Mouse (Mus musculus): ENCODE results near the gene Ercc4. TPM values are rescaled to one million over a fixed set of nuclear protein-coding genes. Genes with fewer than 3 reads are reported as not detected.

Gene Ercc4
- polyA plus RNA-seq, 1 experiment from 2014 or later = 9.4 TPM

DNA sequence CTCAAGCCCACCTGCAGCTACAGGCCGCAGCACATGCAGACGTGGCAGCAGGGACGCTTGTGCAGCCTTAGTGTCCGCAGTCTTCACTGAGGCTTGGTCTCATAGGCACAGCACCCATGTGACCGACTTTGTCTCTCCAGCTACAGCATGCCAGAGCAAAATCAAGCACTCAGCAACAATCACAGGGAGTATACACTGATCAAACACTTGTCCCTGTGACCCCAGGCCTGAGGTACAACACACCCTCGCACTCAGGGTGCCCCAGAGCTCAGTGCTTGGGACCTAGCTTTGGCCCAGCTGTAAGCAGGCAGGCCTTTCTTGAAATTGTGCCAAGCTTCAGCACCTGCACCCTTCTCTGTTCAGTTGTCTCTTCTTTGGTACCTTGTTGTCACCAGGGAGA lies 31.7 kb downstream of the Ercc4 start:
- ATAC-seq (replicated peaks; ENCODE audit: insufficient number of reproducible peaks, low FRiP score, low TSS enrichment) = no peak
- H3K9ac ChIP-seq (ENCODE audit: low read depth, low read length) = no peak overlapping the region

GRCm38 (mm10) chr16:13143932-13144331 lies 34.4 kb downstream of the Ercc4 start:
- Histone ChIP-seq H3K4me2 (no peak overlapping the region), H3K27me3 (ENCODE audit: control insufficient read depth, insufficient read depth, low read length) (no peaks in the 10 kb centered on the region), H3K4me3 (ENCODE audit: low read depth, low read length) (no peak overlapping the region), H3K9ac (ENCODE audit: low read depth, low read length) (no peak overlapping the region), H3K36me3 (ENCODE audit: control insufficient read depth, insufficient read depth, low read length) (peaks cover 17% of the 10 kb centered on the region), H3K4me1 (ENCODE audit: control insufficient read depth, insufficient read depth, low read length) (no peaks in the 10 kb centered on the region), H3K27ac (ENCODE audit: low read depth, low read length) (no peak overlapping the region), H3K9me3 (replicated peaks; ENCODE audit: control insufficient read depth, low read length) (no peaks in the 10 kb centered on the region)
- ATAC-seq (replicated peaks; ENCODE audit: insufficient number of reproducible peaks, low FRiP score, low TSS enrichment) = no peak
- WGBS (ENCODE audit: insufficient replicate concordance) = 85% methylated on average over 7 of the region's 7 CpGs

More for the DNA sequence above, 31.7 kb downstream of the Ercc4 start:
- H3K27ac ChIP-seq (ENCODE audit: low read depth, low read length) = no peak overlapping the region
- no peak overlapping the region for H3K4me3 ChIP-seq (ENCODE audit: low read depth, low read length)
- no peak overlapping the region for H3K4me2 ChIP-seq
- H3K4me1 ChIP-seq (ENCODE audit: control insufficient read depth, insufficient read depth, low read length) = no peaks in the 10 kb centered on the region
- peaks cover 10% of the 10 kb centered on the region for H3K36me3 ChIP-seq (ENCODE audit: control insufficient read depth, insufficient read depth, low read length)
- WGBS (ENCODE audit: insufficient replicate concordance) = 93% methylated on average over 6 of the region's 6 CpGs
- H3K27me3 ChIP-seq (ENCODE audit: control insufficient read depth, insufficient read depth, low read length) = no peaks in the 10 kb centered on the region
- no peaks in the 10 kb centered on the region for H3K9me3 ChIP-seq (replicated peaks; ENCODE audit: control insufficient read depth, low read length)

DNA sequence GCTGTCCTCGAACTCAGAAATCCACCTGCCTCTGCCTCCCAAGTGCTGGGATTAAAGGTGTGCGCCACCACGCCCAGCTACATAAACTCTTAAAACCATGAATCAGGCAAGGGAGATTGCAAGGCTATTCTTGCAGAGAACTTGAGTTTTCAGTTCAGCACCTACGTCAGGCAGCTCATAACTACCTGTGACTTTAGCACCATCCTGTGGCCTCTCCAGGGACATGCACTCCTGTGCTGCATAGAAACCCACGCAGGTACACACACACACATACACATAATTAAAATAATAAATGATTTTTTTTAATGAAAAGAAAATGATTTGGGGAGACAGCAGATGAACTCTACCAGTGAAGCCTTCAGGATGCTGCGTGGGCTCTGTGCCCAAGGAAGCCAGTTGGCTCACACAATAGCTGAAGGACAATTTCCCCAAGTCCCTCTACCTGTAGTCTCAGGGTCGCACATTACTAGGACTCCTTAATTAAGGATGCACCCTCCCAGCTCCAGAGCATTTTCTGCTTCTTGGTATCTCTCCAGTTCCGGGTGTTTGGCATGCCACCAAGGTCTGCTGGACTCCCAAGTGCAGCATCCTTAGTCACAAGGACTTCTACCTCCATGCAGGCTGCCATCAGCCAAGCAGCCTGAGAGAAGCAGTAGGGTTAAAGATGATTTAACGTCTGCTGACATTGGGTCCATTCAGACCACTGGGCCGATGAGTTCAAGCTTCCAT lies 35.4 kb downstream of the Ercc4 start:
- no peak overlapping the region for H3K4me3 ChIP-seq (ENCODE audit: low read depth, low read length)
- no peak for ATAC-seq (replicated peaks; ENCODE audit: insufficient number of reproducible peaks, low FRiP score, low TSS enrichment)
- H3K9me3 ChIP-seq (replicated peaks; ENCODE audit: control insufficient read depth, low read length) = no peaks in the 10 kb centered on the region
- H3K27me3 ChIP-seq (ENCODE audit: control insufficient read depth, insufficient read depth, low read length) = no peaks in the 10 kb centered on the region
- H3K27ac ChIP-seq (ENCODE audit: low read depth, low read length) = no peak overlapping the region
- WGBS (ENCODE audit: insufficient replicate concordance) = 88% methylated on average over 10 of the region's 10 CpGs
- H3K36me3 ChIP-seq (ENCODE audit: control insufficient read depth, insufficient read depth, low read length) = peaks cover 17% of the 10 kb centered on the region
- H3K4me1 ChIP-seq (ENCODE audit: control insufficient read depth, insufficient read depth, low read length) = no peaks in the 10 kb centered on the region
- H3K9ac ChIP-seq (ENCODE audit: low read depth, low read length) = no peak overlapping the region
- no peak overlapping the region for H3K4me2 ChIP-seq

DNA sequence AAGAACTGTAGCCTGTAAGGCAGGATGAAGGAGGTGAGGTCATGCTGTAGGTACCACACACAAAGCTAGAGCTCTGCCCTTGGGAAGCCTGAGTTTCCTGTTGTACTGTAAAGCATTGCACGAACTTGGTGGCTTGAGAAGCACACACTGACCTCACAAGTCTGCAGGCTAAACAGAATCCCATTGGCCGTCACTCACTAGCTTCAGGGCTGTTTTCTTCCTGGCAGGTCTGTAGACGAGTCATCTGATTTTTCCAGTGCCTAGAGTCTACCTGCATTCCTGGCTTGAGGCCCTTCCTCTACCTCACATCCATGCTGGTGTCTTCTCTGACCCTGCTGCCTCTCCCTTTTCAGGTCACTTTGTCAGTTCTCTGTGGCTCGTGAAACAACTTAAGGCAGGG lies 36.7 kb downstream of the Ercc4 start:
- H3K4me3 ChIP-seq (ENCODE audit: low read depth, low read length) = no peak overlapping the region
- no peaks in the 10 kb centered on the region for H3K27me3 ChIP-seq (ENCODE audit: control insufficient read depth, insufficient read depth, low read length)
- ATAC-seq (replicated peaks; ENCODE audit: insufficient number of reproducible peaks, low FRiP score, low TSS enrichment) = no peak
- no peak overlapping the region for H3K9ac ChIP-seq (ENCODE audit: low read depth, low read length)
- no peaks in the 10 kb centered on the region for H3K9me3 ChIP-seq (replicated peaks; ENCODE audit: control insufficient read depth, low read length)
- 82% methylated on average over 4 of the region's 4 CpGs for WGBS (ENCODE audit: insufficient replicate concordance)
- H3K4me2 ChIP-seq = no peak overlapping the region
- no peak overlapping the region for H3K27ac ChIP-seq (ENCODE audit: low read depth, low read length)
- H3K36me3 ChIP-seq (ENCODE audit: control insufficient read depth, insufficient read depth, low read length) = peaks cover 17% of the 10 kb centered on the region
- H3K4me1 ChIP-seq (ENCODE audit: control insufficient read depth, insufficient read depth, low read length) = no peaks in the 10 kb centered on the region

GRCm38 (mm10) chr16:13147810-13148555 lies 38.5 kb downstream of the Ercc4 start:
- Histone ChIP-seq H3K4me1 (ENCODE audit: control insufficient read depth, insufficient read depth, low read length) (no peaks in the 10 kb centered on the region), H3K27ac (ENCODE audit: low read depth, low read length) (no peak overlapping the region), H3K9ac (ENCODE audit: low read depth, low read length) (no peak overlapping the region), H3K36me3 (ENCODE audit: control insufficient read depth, insufficient read depth, low read length) (peaks cover 17% of the 10 kb centered on the region), H3K4me3 (ENCODE audit: low read depth, low read length) (no peak overlapping the region), H3K9me3 (replicated peaks; ENCODE audit: control insufficient read depth, low read length) (no peaks in the 10 kb centered on the region), H3K27me3 (ENCODE audit: control insufficient read depth, insufficient read depth, low read length) (no peaks in the 10 kb centered on the region), H3K4me2 (no peak overlapping the region)
- ATAC-seq (replicated peaks; ENCODE audit: insufficient number of reproducible peaks, low FRiP score, low TSS enrichment) = no peak
- 86% methylated on average over 19 of the region's 19 CpGs for WGBS (ENCODE audit: insufficient replicate concordance)

- 83% methylated on average over 8 of the region's 8 CpGs for WGBS (ENCODE audit: insufficient replicate concordance)
- no peak overlapping the region for H3K27ac ChIP-seq (ENCODE audit: low read depth, low read length)
- H3K4me1 ChIP-seq (ENCODE audit: control insufficient read depth, insufficient read depth, low read length) = no peaks in the 10 kb centered on the region
- no peaks in the 10 kb centered on the region for H3K9me3 ChIP-seq (replicated peaks; ENCODE audit: control insufficient read depth, low read length)
- no peak for ATAC-seq (replicated peaks; ENCODE audit: insufficient number of reproducible peaks, low FRiP score, low TSS enrichment)
- H3K36me3 ChIP-seq (ENCODE audit: control insufficient read depth, insufficient read depth, low read length) = peaks cover 9% of the 10 kb centered on the region
- H3K9ac ChIP-seq (ENCODE audit: low read depth, low read length) = no peak overlapping the region
- no peak overlapping the region for H3K4me3 ChIP-seq (ENCODE audit: low read depth, low read length)
- no peak overlapping the region for H3K4me2 ChIP-seq
- no peaks in the 10 kb centered on the region for H3K27me3 ChIP-seq (ENCODE audit: control insufficient read depth, insufficient read depth, low read length)
Observed at GRCm38 (mm10) chr16:13149950-13150349, 40.5 kb downstream of the Ercc4 start.

DNA sequence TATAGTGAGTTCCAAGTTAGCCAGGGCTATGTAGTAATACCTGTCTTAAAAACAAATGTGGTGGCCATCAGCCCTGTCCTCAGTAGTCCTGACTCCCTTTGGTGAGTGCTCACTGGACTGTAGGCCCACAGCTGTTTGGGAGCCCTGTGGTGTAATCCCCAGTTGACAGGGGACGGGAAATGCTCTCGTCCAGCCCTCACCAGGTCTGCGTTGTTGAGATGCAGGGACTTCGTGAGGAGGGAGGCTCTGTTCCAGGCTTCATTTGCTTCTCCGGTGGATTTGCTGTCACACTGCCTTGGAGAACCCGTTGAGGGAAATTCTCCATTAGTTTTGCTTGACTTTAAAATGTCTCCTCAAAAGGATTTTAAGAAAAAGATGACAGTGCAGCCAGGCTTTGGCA lies 41.3 kb downstream of the Ercc4 start:
- Histone ChIP-seq H3K4me1 (ENCODE audit: control insufficient read depth, insufficient read depth, low read length) (no peaks in the 10 kb centered on the region), H3K9ac (ENCODE audit: low read depth, low read length) (no peak overlapping the region), H3K9me3 (replicated peaks; ENCODE audit: control insufficient read depth, low read length) (no peaks in the 10 kb centered on the region), H3K27ac (ENCODE audit: low read depth, low read length) (no peak overlapping the region), H3K27me3 (ENCODE audit: control insufficient read depth, insufficient read depth, low read length) (no peaks in the 10 kb centered on the region), H3K36me3 (ENCODE audit: control insufficient read depth, insufficient read depth, low read length) (peaks cover 8% of the 10 kb centered on the region), H3K4me3 (ENCODE audit: low read depth, low read length) (no peak overlapping the region), H3K4me2 (no peak overlapping the region)
- ATAC-seq (replicated peaks; ENCODE audit: insufficient number of reproducible peaks, low FRiP score, low TSS enrichment) = no peak
- WGBS (ENCODE audit: insufficient replicate concordance) = 83% methylated on average over 6 of the region's 6 CpGs

DNA sequence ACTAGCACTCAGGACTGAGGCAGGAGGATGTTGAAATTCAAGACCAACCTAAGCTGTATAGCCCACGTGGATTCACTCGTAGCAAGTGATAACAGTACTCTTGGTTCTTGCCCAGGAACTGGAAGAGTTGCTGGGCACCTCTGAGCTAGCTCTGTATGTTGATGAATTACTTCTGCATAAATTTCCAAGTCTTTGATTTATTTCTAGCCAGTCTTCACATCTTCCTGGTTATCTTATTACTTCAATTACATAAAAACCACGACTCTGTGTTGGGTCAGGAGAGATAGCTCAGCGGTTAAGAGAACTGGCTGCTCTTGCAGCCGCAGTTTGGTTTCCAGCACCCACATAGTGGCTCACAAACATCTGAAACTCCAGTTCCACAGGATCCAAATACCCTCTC lies 43.0 kb downstream of the Ercc4 start:
- Histone ChIP-seq H3K4me3 (ENCODE audit: low read depth, low read length) (no peak overlapping the region), H3K9me3 (replicated peaks; ENCODE audit: control insufficient read depth, low read length) (no peaks in the 10 kb centered on the region), H3K27me3 (ENCODE audit: control insufficient read depth, insufficient read depth, low read length) (no peaks in the 10 kb centered on the region), H3K9ac (ENCODE audit: low read depth, low read length) (no peak overlapping the region), H3K4me2 (no peak overlapping the region), H3K27ac (ENCODE audit: low read depth, low read length) (no peak overlapping the region), H3K4me1 (ENCODE audit: control insufficient read depth, insufficient read depth, low read length) (peaks cover under 1% of the 10 kb centered on the region), H3K36me3 (ENCODE audit: control insufficient read depth, insufficient read depth, low read length) (peaks cover 6% of the 10 kb centered on the region)
- 71% methylated on average over 5 of the region's 5 CpGs for WGBS (ENCODE audit: insufficient replicate concordance)
- no peak for ATAC-seq (replicated peaks; ENCODE audit: insufficient number of reproducible peaks, low FRiP score, low TSS enrichment)

Measured in heart, embryonic 11.5 days (tissue).